Mouse (Mus musculus) testis, postnatal 10 days (tissue): ENCODE measurements around the gene Dgkh.

Experiments
- DNase-seq: peaks from one replicate; pipeline ENCODE4 v3.0.0; 2021; ENCODE audit warnings: low spot score

The Dgkh gene

GRCm38 (mm10) chr14:78536281-78537165 lies 196.1 kb downstream of the Dgkh start, which contains the start of gene Akap11:
Gene Akap11 (minus strand): TSS chr14:78536808.
- DNase-seq: peak; percentile 95

GRCm38 (mm10) chr14:78535366-78535765 lies 197.2 kb downstream of the Dgkh start:
- no peak for DNase-seq

- DNase-seq: no peak
Measured at GRCm38 (mm10) chr14:78534651-78535050, 197.9 kb downstream of the Dgkh start.

GRCm38 (mm10) chr14:78533701-78534100 lies 198.9 kb downstream of the Dgkh start:
- DNase-seq: no peak

GRCm38 (mm10) chr14:78532345-78532744 lies 200.2 kb downstream of the Dgkh start:
- no peak for DNase-seq

- DNase-seq: no peak
Measured at GRCm38 (mm10) chr14:78530256-78530655, 202.3 kb downstream of the Dgkh start.

- no peak for DNase-seq
Measured at GRCm38 (mm10) chr14:78528461-78529425, 203.8 kb downstream of the Dgkh start.

- DNase-seq: no peak
Measured at GRCm38 (mm10) chr14:78526907-78527306, 205.7 kb downstream of the Dgkh start.

GRCm38 (mm10) chr14:78526475-78526874 lies 206.1 kb downstream of the Dgkh start:
- no peak for DNase-seq

GRCm38 (mm10) chr14:78525611-78526457 lies 206.7 kb downstream of the Dgkh start:
- DNase-seq: no peak

GRCm38 (mm10) chr14:78525059-78525458 lies 207.5 kb downstream of the Dgkh start:
- DNase-seq: no peak

GRCm38 (mm10) chr14:78510713-78511112 lies 221.9 kb downstream of the Dgkh start:
- no peak for DNase-seq

GRCm38 (mm10) chr14:78509791-78510190 lies 222.8 kb downstream of the Dgkh start:
- no peak for DNase-seq
